Mouse (Mus musculus): ENCODE results near the gene Armcx4. TPM values are rescaled to one million over a fixed set of nuclear protein-coding genes. Genes with fewer than 3 reads are reported as not detected.

The Armcx4 gene
- polyA plus RNA-seq, 1 experiment, result 2.0 TPM

Other genes with a start within 250 kb of the Armcx4 start
- gene Taf7l, start 210.0 kb upstream of the Armcx4 start, polyA plus RNA-seq (2012; rRNA removed), result not detected in 2 replicates
- gene Timm8a1, start 144.7 kb upstream of the Armcx4 start, polyA plus RNA-seq (2012; rRNA removed), result 1.8 and 2.4 TPM in 2 replicates
- 0.94 and 1.0 TPM in 2 replicates for gene Btk, start 102.9 kb upstream of the Armcx4 start, polyA plus RNA-seq (2012; rRNA removed)
- gene Rpl36a, start 100.9 kb upstream of the Armcx4 start, polyA plus RNA-seq (2012; rRNA removed), result 151 and 203 TPM in 2 replicates
- 3.8 and 4.8 TPM in 2 replicates for gene Gla, start 85.4 kb upstream of the Armcx4 start, polyA plus RNA-seq (2012; rRNA removed)
- gene Hnrnph2, start 85.3 kb upstream of the Armcx4 start, polyA plus RNA-seq (2012; rRNA removed), result 15.6 and 25.7 TPM in 2 replicates
- 11.9 and 17.5 TPM in 2 replicates for gene Armcx1, start 31.4 kb downstream of the Armcx4 start, polyA plus RNA-seq (2012; rRNA removed)
- 23.4 and 32.2 TPM in 2 replicates for gene Armcx6, start 64.9 kb downstream of the Armcx4 start, polyA plus RNA-seq (2012; rRNA removed)
- 16.9 and 24.8 TPM in 2 replicates for gene Armcx3, start 70.1 kb downstream of the Armcx4 start, polyA plus RNA-seq (2012; rRNA removed)
- 30.6 and 39.9 TPM in 2 replicates for gene Armcx2, start 122.7 kb downstream of the Armcx4 start, polyA plus RNA-seq (2012; rRNA removed)